Comparison of ENCODE assay signal across 15 mouse cellular contexts in genomic region chr14:54787226-54787625, GRCm38 (mm10). TPM values are rescaled to one million over a fixed set of nuclear protein-coding genes. Genes with fewer than 3 reads are reported as not detected.
DNase-seq lines count a peak whose midpoint lies in the region; ATAC-seq and TF ChIP-seq lines count a peak whose summit lies in the region.
"Had no signal": no experiment of that assay in that cellular context is flagged by ENCODE, and none has a peak within 500 bp of the region (broad histone marks: within the 10 kb centered on the region; RNA-seq: fewer than 3 reads in every experiment).

No protein-coding gene starts in this region.

- 0 out of 2 replicates have a peak, but pooled peaks cover 2% of the 10 kb centered on the region for H3K9me3 ChIP-seq in heart, embryonic 11.5 days (replicated peaks; ENCODE audit: control insufficient read depth, low read length)
- no peaks in the 10 kb centered on the region for H3K9me3 ChIP-seq in forebrain, embryonic 16.5 days (ENCODE audit: control insufficient read depth, low read length)
- no peaks in the 10 kb centered on the region for H3K9me3 ChIP-seq in hindbrain, embryonic 16.5 days (ENCODE audit: control insufficient read depth, low read length)
- H3K9me3 ChIP-seq: embryonic facial prominence, embryonic 10.5 days; forebrain, embryonic 13.5 days; midbrain, embryonic 13.5 days; stomach, embryonic 15.5 days had no signal

- H3K36me3 ChIP-seq in heart, adult 2 months (ENCODE audit: control insufficient read depth, insufficient read depth, low read length): no peaks in the 10 kb centered on the region
- H3K36me3 ChIP-seq in heart, embryonic 11.5 days (ENCODE audit: control insufficient read depth, insufficient read depth, low read length): no peaks in the 10 kb centered on the region
- no peaks in the 10 kb centered on the region for H3K36me3 ChIP-seq in splenic B cell, adult 2 months (ENCODE audit: control insufficient read depth, insufficient read depth, low read length, poor library complexity, severe bottlenecking)
- no peaks in the 10 kb centered on the region for H3K36me3 ChIP-seq in forebrain, embryonic 16.5 days (ENCODE audit: control insufficient read depth, insufficient read depth)
- H3K36me3 ChIP-seq in hindbrain, embryonic 16.5 days (ENCODE audit: control insufficient read depth, insufficient read depth, low read length): no peaks in the 10 kb centered on the region
- H3K36me3 ChIP-seq: embryonic facial prominence, embryonic 10.5 days; heart, embryonic 12.5 days; midbrain, embryonic 13.5 days; stomach, embryonic 15.5 days had no signal

- no peak for TF ChIP-seq POLR2A in heart, adult 2 months (IDR thresholded peaks at IDR 0.05; ENCODE audit: insufficient read depth, low read depth, low read length)

- ATAC-seq in heart, embryonic 11.5 days (replicated peaks; ENCODE audit: insufficient number of reproducible peaks, low FRiP score, low TSS enrichment): no peak
- ATAC-seq in forebrain, embryonic 16.5 days: no peak
- no peak for ATAC-seq in hindbrain, embryonic 16.5 days
- ATAC-seq: forebrain, embryonic 13.5 days; midbrain, embryonic 13.5 days had no signal

- no peaks in the 10 kb centered on the region for H3K4me1 ChIP-seq in heart, adult 2 months (ENCODE audit: control insufficient read depth, insufficient read depth, low read length)
- H3K4me1 ChIP-seq in heart, embryonic 11.5 days (ENCODE audit: control insufficient read depth, insufficient read depth, low read length): peaks cover 3% of the 10 kb centered on the region; the same call in 1 of the 2 replicates
- H3K4me1 ChIP-seq in forebrain, embryonic 16.5 days (replicated peaks; ENCODE audit: control insufficient read depth, insufficient read depth, low read length): 0 out of 2 replicates have a peak, but pooled peaks cover 2% of the 10 kb centered on the region
- H3K4me1 ChIP-seq in hindbrain, embryonic 16.5 days (ENCODE audit: control insufficient read depth, insufficient read depth, low read depth, low read length): no peaks in the 10 kb centered on the region
- H3K4me1 ChIP-seq: embryonic facial prominence, embryonic 10.5 days; midbrain, embryonic 13.5 days had no signal

- TF ChIP-seq EP300 in heart, adult 2 months (IDR thresholded peaks at IDR 0.05; ENCODE audit: insufficient read depth, low read depth, low read length): no peak

- H3K27me3 ChIP-seq in heart, adult 2 months (ENCODE audit: control insufficient read depth, insufficient read depth, low read length): no peaks in the 10 kb centered on the region
- peaks cover 7% of the 10 kb centered on the region for H3K27me3 ChIP-seq in heart, embryonic 11.5 days (ENCODE audit: control insufficient read depth, insufficient read depth, low read length)
- no peaks in the 10 kb centered on the region for H3K27me3 ChIP-seq in splenic B cell, adult 2 months (ENCODE audit: control insufficient read depth, insufficient read depth, low read length, poor library complexity, severe bottlenecking)
- H3K27me3 ChIP-seq in forebrain, embryonic 16.5 days (replicated peaks; ENCODE audit: control insufficient read depth, insufficient read depth, low read length): peaks cover 5% of the 10 kb centered on the region; the same call in 1 of the 2 replicates
- no peaks in the 10 kb centered on the region for H3K27me3 ChIP-seq in hindbrain, embryonic 16.5 days (replicated peaks; ENCODE audit: control insufficient read depth, insufficient read depth, low read length)
- H3K27me3 ChIP-seq: heart, embryonic 12.5 days; stomach, embryonic 15.5 days had no signal

- WGBS in heart, adult 2 months: 65% methylated on average over 4 of the region's 4 CpGs
- 50% methylated on average over 4 of the region's 4 CpGs for WGBS in heart, embryonic 11.5 days (ENCODE audit: insufficient replicate concordance)
- 54% methylated on average over 4 of the region's 4 CpGs for WGBS in forebrain, embryonic 16.5 days
- 53% methylated on average over 4 of the region's 4 CpGs for WGBS in hindbrain, embryonic 16.5 days

- intact Hi-C loops in heart, adult 2 months (cut with DNase I): loop anchor here (2.0 kb wide), 1 partner anchor 72 kb away; no protein-coding TSS in a partner anchor

- H3K4me3 ChIP-seq in heart, adult 2 months: no peak overlapping the region
- H3K4me3 ChIP-seq in heart, embryonic 11.5 days (ENCODE audit: low read depth, low read length): no peak overlapping the region
- no peak overlapping the region for H3K4me3 ChIP-seq in forebrain, embryonic 16.5 days (replicated peaks; ENCODE audit: low read length)
- H3K4me3 ChIP-seq in hindbrain, embryonic 16.5 days (ENCODE audit: low read length): no peak overlapping the region
- H3K4me3 ChIP-seq: embryonic facial prominence, embryonic 10.5 days; forebrain, embryonic 13.5 days; heart, embryonic 12.5 days; midbrain, embryonic 13.5 days; stomach, embryonic 15.5 days had no signal

- no peak overlapping the region for H3K9ac ChIP-seq in heart, adult 2 months (ENCODE audit: low read depth, low read length)
- H3K9ac ChIP-seq in heart, embryonic 11.5 days (ENCODE audit: low read depth, low read length): no peak overlapping the region
- no peak overlapping the region for H3K9ac ChIP-seq in forebrain, embryonic 16.5 days (replicated peaks; ENCODE audit: low read depth, low read length)
- H3K9ac ChIP-seq in hindbrain, embryonic 16.5 days (ENCODE audit: low read depth, low read length): no peak overlapping the region
- H3K9ac ChIP-seq: forebrain, embryonic 13.5 days; heart, embryonic 12.5 days; midbrain, embryonic 13.5 days; stomach, embryonic 15.5 days had no signal

- DNase-seq in heart, adult 2 months: no peak
- peak; percentile 42 for DNase-seq in retina, postnatal 1 day
- no peak for DNase-seq in retina, embryonic 14.5 days (ENCODE audit: low spot score)
- DNase-seq in R1 (ENCODE audit: low read depth, low spot score): peak; percentile 74
- DNase-seq in splenic B cell, adult 2 months (ENCODE audit: low read depth, low spot score): peak; percentile 38

- no peak overlapping the region for H3K4me2 ChIP-seq in heart, embryonic 11.5 days
- H3K4me2 ChIP-seq in forebrain, embryonic 16.5 days (ENCODE audit: low read length): no peak overlapping the region
- no peak overlapping the region for H3K4me2 ChIP-seq in hindbrain, embryonic 16.5 days (ENCODE audit: low read length)
- H3K4me2 ChIP-seq: forebrain, embryonic 13.5 days; heart, embryonic 12.5 days; midbrain, embryonic 13.5 days; stomach, embryonic 15.5 days had no signal

- H3K79me2 ChIP-seq in heart, adult 2 months (replicated peaks; ENCODE audit: control insufficient read depth, insufficient read depth, low read length): no peaks in the 10 kb centered on the region

- peak; percentile 56 for TF ChIP-seq CTCF in heart, adult 2 months (IDR thresholded peaks at IDR 0.05)

- no peak overlapping the region for H3K27ac ChIP-seq in heart, adult 2 months
- no peak overlapping the region for H3K27ac ChIP-seq in heart, embryonic 11.5 days (ENCODE audit: low read depth, low read length)
- H3K27ac ChIP-seq in forebrain, embryonic 16.5 days (ENCODE audit: low read length): no peak overlapping the region
- no peak overlapping the region for H3K27ac ChIP-seq in hindbrain, embryonic 16.5 days (ENCODE audit: low read depth, low read length)
- H3K27ac ChIP-seq: embryonic facial prominence, embryonic 10.5 days; forebrain, embryonic 13.5 days; midbrain, embryonic 13.5 days; stomach, embryonic 15.5 days had no signal

RNA-seq across cellular contexts. Expression of gene Slc7a8, which starts 5.5 kb away (rescaled TPM):
- 1 to 10 TPM; 2.6 to 3.3 TPM for total RNA-seq in heart, adult 2 months (2021)
- 2.7 and 3.7 TPM in 2 replicates for polyA plus RNA-seq in heart, adult 2 months (2012; rRNA removed)
- polyA plus RNA-seq in heart, embryonic 11.5 days (2014; fragmentation: Nextera tagmentation; extraction: Ambion mirVana): 4.8 and 5.6 TPM in 2 replicates
- polyA plus RNA-seq in forebrain, embryonic 16.5 days (2015; fragmentation: Nextera tagmentation; extraction: Ambion mirVana): 8.7 and 8.9 TPM in 2 replicates
- 8.6 and 11.2 TPM in 2 replicates for polyA plus RNA-seq in hindbrain, embryonic 16.5 days (2015; fragmentation: Nextera tagmentation; extraction: Ambion mirVana)

RNA-seq across cellular contexts. Expression of gene Rnf212b, which starts 26.7 kb away (rescaled TPM):
- total RNA-seq in heart, adult 2 months (2021): not detected
- polyA plus RNA-seq in heart, adult 2 months (2012; rRNA removed): 0.21 and 0.35 TPM in 2 replicates
- not detected in 2 replicates for polyA plus RNA-seq in heart, embryonic 11.5 days (2014; fragmentation: Nextera tagmentation; extraction: Ambion mirVana)
- not detected in 2 replicates for polyA plus RNA-seq in forebrain, embryonic 16.5 days (2015; fragmentation: Nextera tagmentation; extraction: Ambion mirVana)
- polyA plus RNA-seq in hindbrain, embryonic 16.5 days (2015; fragmentation: Nextera tagmentation; extraction: Ambion mirVana): 0.20 TPM in 1 of 2 replicates, not detected in the other
- total RNA-seq: left cerebral cortex, adult 8-10 months had no signal
- polyA plus RNA-seq: embryonic facial prominence, embryonic 10.5 days; forebrain, embryonic 13.5 days; heart, embryonic 12.5 days; liver, embryonic 16.5 days; midbrain, embryonic 13.5 days; stomach, embryonic 15.5 days had no signal

Comparison
In these comparisons a context has a peak if more than half of its experiments do, and no peak if none do; other contexts are left out.
1. DNase-seq: peak in retina, postnatal 1 day (single experiment), R1 (single experiment) and splenic B cell, adult 2 months (single experiment); none in heart, adult 2 months (0 of 2) and retina, embryonic 14.5 days (single experiment).